Mouse (Mus musculus) ES-Bruce4 (cell line): ENCODE measurements around the gene Sstr4.

ENCODE experiments used
- CTCF ChIP-seq: IDR thresholded peaks from one replicate; pipeline ENCODE4 v1.8.1; 2011; ENCODE audit warnings: low read depth, low read length
- POLR2A ChIP-seq: IDR thresholded peaks from one replicate; pipeline ENCODE4 v1.8.1; 2011; ENCODE audit warnings: low read length; ENCODE audit not compliant: insufficient read depth

DNA sequence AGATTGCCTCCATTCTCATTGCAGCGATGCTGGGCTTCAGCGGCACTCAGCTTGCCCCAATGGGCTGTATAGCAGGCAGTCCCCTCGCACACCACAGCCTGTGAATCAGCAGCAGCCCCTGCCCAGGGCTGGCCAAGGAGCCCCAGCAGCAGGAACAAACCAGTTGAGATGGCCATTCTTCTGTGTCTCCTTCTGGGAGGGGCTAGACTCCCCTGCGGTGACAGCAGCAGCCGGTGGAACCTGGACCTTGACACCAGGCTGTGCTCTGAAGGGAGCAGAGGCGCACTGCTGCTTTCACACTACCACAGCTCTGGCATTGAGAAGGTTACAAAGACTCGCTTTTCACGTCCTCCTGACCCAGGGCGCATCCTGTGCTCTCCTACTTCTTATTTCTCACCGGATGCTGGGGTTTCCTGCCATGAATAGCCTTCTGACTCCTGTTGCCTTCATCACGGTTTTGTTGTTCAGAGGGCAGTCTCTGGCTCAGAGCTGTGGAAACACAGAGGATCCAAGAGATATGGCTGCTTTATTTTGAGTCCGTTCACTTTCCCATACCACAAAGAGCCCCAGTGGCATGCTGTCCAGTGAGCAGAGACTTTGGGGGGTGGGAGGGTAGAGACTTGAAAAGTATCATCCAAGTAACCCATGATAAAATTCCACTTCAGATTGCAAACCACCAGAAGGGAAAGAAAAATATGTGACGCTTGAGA is 48.3 kb downstream of the Sstr4 start, which contains the start of gene Cd93:
- no peak for TF ChIP-seq CTCF
- TF ChIP-seq POLR2A = no peak
